Mouse (Mus musculus) embryonic facial prominence, embryonic 12.5 days (tissue): ENCODE measurements around the gene Zranb1. TPM values are rescaled to one million over a fixed set of nuclear protein-coding genes. Genes with fewer than 3 reads are reported as not detected.
A peak's percentile ranks its signal among the peaks of the same experiment; 100 is the strongest.

Experiments
- ATAC-seq: fragments of 200-750 bp; cut with Nextera tagmentation; 2 replicates; pipeline ENCODE4 v1.8.0; 2017; ENCODE audit not compliant: insufficient number of reproducible peaks, insufficient read depth, low FRiP score, low TSS enrichment
- H3K27ac ChIP-seq: fragments of 300-500 bp; sonication (generic); 2 replicates; pipeline ENCODE4 v1.5.1; 2016; ENCODE audit warnings: mild to moderate bottlenecking
- H3K27me3 ChIP-seq: fragments of 300-500 bp; sonication (generic); 2 replicates; pipeline ENCODE4 v1.6.1; 2016; ENCODE audit warnings: mild to moderate bottlenecking, moderate library complexity
- H3K36me3 ChIP-seq: fragments of 300-500 bp; sonication (generic); 2 replicates; pipeline ENCODE4 v1.6.1; 2016; ENCODE audit warnings: mild to moderate bottlenecking
- H3K4me1 ChIP-seq: fragments of 300-500 bp; sonication (generic); 2 replicates; pipeline ENCODE4 v1.6.1; 2016
- H3K4me2 ChIP-seq: fragments of 300-500 bp; sonication (generic); replicated peaks from 2 replicates; pipeline ENCODE4 v1.6.1; 2016; ENCODE audit warnings: mild to moderate bottlenecking, moderate library complexity
- H3K4me3 ChIP-seq: fragments of 300-500 bp; sonication (generic); 2 replicates; pipeline ENCODE4 v1.5.1; 2016; ENCODE audit warnings: mild to moderate bottlenecking
- H3K9ac ChIP-seq: fragments of 300-500 bp; sonication (generic); 2 replicates; pipeline ENCODE4 v1.6.1; 2016; ENCODE audit warnings: mild to moderate bottlenecking, moderate library complexity
- H3K9me3 ChIP-seq: fragments of 300-500 bp; sonication (generic); 2 replicates; pipeline ENCODE4 v1.6.1; 2016; ENCODE audit warnings: mild to moderate bottlenecking, moderate library complexity
- WGBS: fragments of 180-500 bp; shearing (Covaris S2); methylation state at CpG from one replicate; pipeline ENCODE4 v1.1.7; 2016; 5-methylcytosine and 5-hydroxymethylcytosine counted together
- polyA plus RNA-seq: library from polyadenylated mRNA; unstranded; fragments of >200 nt; fragmentation: Nextera tagmentation; extraction: Ambion mirVana; gene quantifications from 2 replicates; pipeline ENCODE4 v1.2.1, GENCODE M21; 2016

Gene Zranb1
- polyA plus RNA-seq, 1 experiment from 2014 or later = 18.5 TPM

- H3K4me1 ChIP-seq = no peaks in the 10 kb centered on the region
- H3K27me3 ChIP-seq = no peaks in the 10 kb centered on the region
- peak; percentile 41; the same call in 1 of the 2 replicates for ATAC-seq
- no peak overlapping the region for H3K27ac ChIP-seq
- peaks cover 41% of the 10 kb centered on the region for H3K36me3 ChIP-seq
- H3K9me3 ChIP-seq = no peaks in the 10 kb centered on the region
- H3K4me2 ChIP-seq = no peak overlapping the region
- no peak overlapping the region for H3K9ac ChIP-seq
- WGBS = 78% methylated on average over 3 of the region's 3 CpGs
- no peak overlapping the region for H3K4me3 ChIP-seq
Observed at GRCm38 (mm10) chr7:132982639-132983038, 51.7 kb downstream of the Zranb1 start.

DNA sequence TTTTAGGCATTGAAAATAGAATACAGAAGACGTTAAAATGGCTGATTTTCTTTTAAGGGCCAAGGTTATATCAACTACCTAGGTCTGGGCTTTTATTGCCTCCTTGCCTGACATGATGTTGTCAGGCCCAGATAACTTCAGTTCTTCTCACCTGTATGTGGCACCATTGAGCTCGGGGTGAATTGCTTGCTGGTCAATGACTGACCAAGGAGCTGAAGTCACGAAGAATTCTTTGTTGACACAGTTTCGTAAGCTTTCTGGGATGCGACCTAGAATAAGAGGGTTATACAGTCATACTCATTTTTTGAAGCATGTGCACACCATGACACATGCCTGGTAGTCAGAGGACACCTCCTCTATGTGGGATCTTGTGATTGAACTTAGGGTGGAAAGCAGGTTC lies 58.9 kb downstream of the Zranb1 start:
- H3K27me3 ChIP-seq = no peaks in the 10 kb centered on the region
- ATAC-seq = no peak
- no peak overlapping the region for H3K4me3 ChIP-seq
- H3K9ac ChIP-seq = no peak overlapping the region
- H3K4me2 ChIP-seq = no peak overlapping the region
- no peaks in the 10 kb centered on the region for H3K9me3 ChIP-seq
- peaks cover 81% of the 10 kb centered on the region for H3K36me3 ChIP-seq
- WGBS = 89% methylated on average over 5 of the region's 5 CpGs
- no peaks in the 10 kb centered on the region for H3K4me1 ChIP-seq
- no peak overlapping the region for H3K27ac ChIP-seq

- ATAC-seq = no peak
- H3K27ac ChIP-seq = no peak overlapping the region
- H3K9me3 ChIP-seq = no peaks in the 10 kb centered on the region
- H3K4me3 ChIP-seq = no peak overlapping the region
- peaks cover 87% of the 10 kb centered on the region for H3K36me3 ChIP-seq
- no peak overlapping the region for H3K9ac ChIP-seq
- no peaks in the 10 kb centered on the region for H3K4me1 ChIP-seq
- no peaks in the 10 kb centered on the region for H3K27me3 ChIP-seq
- WGBS = 92% methylated on average over 14 of the region's 14 CpGs
- no peak overlapping the region for H3K4me2 ChIP-seq
Observed at GRCm38 (mm10) chr7:132991240-132991900, 60.4 kb downstream of the Zranb1 start.

DNA sequence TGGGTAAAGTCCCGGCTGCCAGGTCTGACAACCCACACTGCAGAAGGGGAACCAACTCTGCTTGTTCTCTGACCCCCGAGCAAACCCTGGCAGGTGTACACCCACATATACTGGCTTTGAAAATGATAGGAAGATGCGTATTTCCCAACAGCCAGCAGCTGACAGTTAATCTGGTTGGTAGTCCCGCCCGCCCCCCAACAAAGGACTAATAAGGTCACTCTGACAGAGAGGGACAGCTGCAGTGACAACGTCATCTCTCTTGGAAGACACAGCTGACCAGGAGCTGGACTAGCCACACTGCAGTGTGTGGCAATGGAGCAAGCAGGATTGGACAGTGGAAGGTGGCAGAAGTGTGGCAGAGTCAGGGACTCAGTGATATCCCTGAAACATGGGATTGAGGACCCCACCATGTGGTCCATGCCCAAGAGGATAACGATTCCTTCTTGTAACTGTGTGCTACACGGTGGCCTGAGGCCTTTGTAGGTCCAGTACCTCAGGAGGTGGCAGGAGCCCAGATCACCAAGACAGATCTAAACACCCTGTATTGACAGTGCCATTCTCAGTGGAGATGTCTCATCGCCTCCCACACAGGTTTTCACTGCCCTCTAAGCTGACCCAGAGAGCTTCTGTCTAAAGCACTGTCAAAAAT lies 62.1 kb downstream of the Zranb1 start:
- Histone ChIP-seq H3K4me2 (no peak overlapping the region), H3K4me1 (no peaks in the 10 kb centered on the region), H3K27ac (no peak overlapping the region), H3K9me3 (no peaks in the 10 kb centered on the region), H3K36me3 (peaks cover 95% of the 10 kb centered on the region), H3K9ac (no peak overlapping the region), H3K27me3 (no peaks in the 10 kb centered on the region), H3K4me3 (no peak overlapping the region)
- WGBS = 90% methylated on average over 9 of the region's 9 CpGs
- ATAC-seq = 0 out of 2 replicates have a peak, but pooled peaks have one; percentile 19

DNA sequence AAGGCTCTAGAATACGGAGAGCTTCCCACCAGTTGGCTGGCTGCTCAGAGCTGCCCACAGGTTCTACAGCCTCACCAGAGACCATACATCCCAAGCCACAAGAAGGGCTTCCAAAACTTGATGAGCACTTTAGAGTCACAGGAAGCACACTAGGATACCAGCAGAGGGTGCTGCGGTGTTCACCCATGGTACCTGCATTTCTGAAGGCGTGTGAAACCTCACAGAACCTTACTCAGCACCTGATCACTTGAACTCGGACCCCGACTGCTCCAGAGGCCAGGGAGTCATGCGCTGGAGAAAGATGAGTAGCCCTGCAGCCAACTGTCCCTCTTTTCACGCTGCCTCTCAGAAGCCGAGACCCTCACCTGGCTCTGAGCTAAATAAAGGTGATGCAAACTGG lies 63.2 kb downstream of the Zranb1 start:
- ATAC-seq = no peak
- Histone ChIP-seq H3K9me3 (no peaks in the 10 kb centered on the region), H3K27ac (no peak overlapping the region), H3K4me2 (no peak overlapping the region), H3K36me3 (peaks cover 95% of the 10 kb centered on the region), H3K4me1 (no peaks in the 10 kb centered on the region), H3K27me3 (no peaks in the 10 kb centered on the region), H3K9ac (no peak overlapping the region), H3K4me3 (no peak overlapping the region)
- 88% methylated on average over 8 of the region's 8 CpGs for WGBS

- Histone ChIP-seq H3K4me3 (no peak overlapping the region), H3K36me3 (peaks cover 96% of the 10 kb centered on the region), H3K4me2 (no peak overlapping the region), H3K9ac (no peak overlapping the region), H3K4me1 (no peaks in the 10 kb centered on the region), H3K27me3 (no peaks in the 10 kb centered on the region), H3K9me3 (no peaks in the 10 kb centered on the region), H3K27ac (no peak overlapping the region)
- WGBS = 69% methylated on average over 6 of the region's 6 CpGs
- ATAC-seq = no peak
Observed at GRCm38 (mm10) chr7:132994628-132995191, 63.8 kb downstream of the Zranb1 start.

- H3K36me3 ChIP-seq = peaks cover 84% of the 10 kb centered on the region
- WGBS = 93% methylated on average over 5 of the region's 5 CpGs
Observed at GRCm38 (mm10) chr7:132996391-132996790, 65.4 kb downstream of the Zranb1 start.

DNA sequence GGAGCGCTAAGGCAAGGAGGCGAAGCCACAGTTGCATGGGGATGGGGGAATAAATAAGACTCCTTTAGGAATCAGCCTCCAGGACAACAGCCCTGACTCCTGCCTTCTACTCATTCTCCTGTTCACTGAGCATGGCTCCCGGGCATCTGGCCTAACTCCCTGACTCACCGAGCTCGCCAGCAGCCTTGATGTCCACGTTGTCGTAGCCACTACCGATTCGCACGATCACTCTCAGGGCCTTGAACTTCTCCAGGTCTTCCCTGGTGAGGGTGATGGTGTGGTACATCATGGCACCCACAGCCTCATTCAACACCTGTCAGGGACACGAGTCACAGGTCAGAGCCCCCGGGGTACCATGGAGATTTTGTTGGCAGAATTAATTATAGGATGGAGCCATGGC lies 67.7 kb downstream of the Zranb1 start:
- Histone ChIP-seq H3K9me3 (no peaks in the 10 kb centered on the region), H3K36me3 (peaks cover 71% of the 10 kb centered on the region), H3K27ac (no peak overlapping the region), H3K4me2 (no peak overlapping the region), H3K4me3 (no peak overlapping the region), H3K4me1 (0 out of 2 replicates have a peak, but pooled peaks cover 5% of the 10 kb centered on the region), H3K27me3 (no peaks in the 10 kb centered on the region), H3K9ac (no peak overlapping the region)
- no peak for ATAC-seq
- 97% methylated on average over 12 of the region's 12 CpGs for WGBS

More at GRCm38 (mm10) chr7:132996391-132996790, 65.4 kb downstream of the Zranb1 start:
- Histone ChIP-seq H3K27ac (no peak overlapping the region), H3K4me2 (no peak overlapping the region), H3K4me3 (no peak overlapping the region), H3K4me1 (no peaks in the 10 kb centered on the region), H3K27me3 (no peaks in the 10 kb centered on the region), H3K9me3 (no peaks in the 10 kb centered on the region), H3K9ac (no peak overlapping the region)
- no peak for ATAC-seq

- no peak overlapping the region for H3K4me3 ChIP-seq
- no peaks in the 10 kb centered on the region for H3K27me3 ChIP-seq
- H3K4me1 ChIP-seq = 0 out of 2 replicates have a peak, but pooled peaks cover 5% of the 10 kb centered on the region
- no peaks in the 10 kb centered on the region for H3K9me3 ChIP-seq
- 94% methylated on average over 11 of the region's 11 CpGs for WGBS
- peaks cover 66% of the 10 kb centered on the region for H3K36me3 ChIP-seq
- no peak overlapping the region for H3K9ac ChIP-seq
- ATAC-seq = no peak
- no peak overlapping the region for H3K27ac ChIP-seq
- H3K4me2 ChIP-seq = no peak overlapping the region
Observed at GRCm38 (mm10) chr7:132999061-132999460, 68.1 kb downstream of the Zranb1 start.

- H3K36me3 ChIP-seq = peaks cover 43% of the 10 kb centered on the region
- ATAC-seq = no peak
Observed at GRCm38 (mm10) chr7:133001388-133001787, 70.4 kb downstream of the Zranb1 start.

GRCm38 (mm10) chr7:133002271-133002670 lies 71.3 kb downstream of the Zranb1 start:
- Histone ChIP-seq H3K27me3 (no peaks in the 10 kb centered on the region), H3K36me3 (peaks cover 34% of the 10 kb centered on the region), H3K4me1 (peaks cover 5% of the 10 kb centered on the region; the same call in 1 of the 2 replicates), H3K9ac (no peak overlapping the region), H3K27ac (no peak overlapping the region), H3K4me3 (no peak overlapping the region), H3K4me2 (no peak overlapping the region), H3K9me3 (no peaks in the 10 kb centered on the region)
- no peak for ATAC-seq
- 89% methylated on average over 6 of the region's 6 CpGs for WGBS

More at GRCm38 (mm10) chr7:133001388-133001787, 70.4 kb downstream of the Zranb1 start:
- Histone ChIP-seq H3K4me3 (no peak overlapping the region), H3K9ac (no peak overlapping the region), H3K9me3 (no peaks in the 10 kb centered on the region), H3K27ac (no peak overlapping the region), H3K4me1 (peaks cover 5% of the 10 kb centered on the region; the same call in 1 of the 2 replicates), H3K27me3 (no peaks in the 10 kb centered on the region), H3K4me2 (no peak overlapping the region)
- WGBS = 92% methylated on average over 3 of the region's 3 CpGs

- peaks cover 23% of the 10 kb centered on the region for H3K36me3 ChIP-seq
- no peak overlapping the region for H3K4me3 ChIP-seq
- H3K27ac ChIP-seq = no peak overlapping the region
- no peaks in the 10 kb centered on the region for H3K9me3 ChIP-seq
- 25% methylated on average over 3 of the region's 3 CpGs for WGBS
- H3K4me2 ChIP-seq = no peak overlapping the region
- no peak overlapping the region for H3K9ac ChIP-seq
- peaks cover 5% of the 10 kb centered on the region; the same call in 1 of the 2 replicates for H3K4me1 ChIP-seq
- H3K27me3 ChIP-seq = no peaks in the 10 kb centered on the region
- ATAC-seq = no peak
Observed at GRCm38 (mm10) chr7:133003421-133003820, 72.5 kb downstream of the Zranb1 start.
